Mouse (Mus musculus) neural tube, embryonic 15.5 days (tissue): ENCODE data around the gene Sh3tc1. TPM values are rescaled to one million over a fixed set of nuclear protein-coding genes. Genes with fewer than 3 reads are reported as not detected.

Source experiments
- ATAC-seq: fragments of 200-750 bp; cut with Nextera tagmentation; 2 replicates; pipeline ENCODE4 v1.8.0; 2017; ENCODE audit warnings: mild to moderate bottlenecking, moderate TSS enrichment, moderate library complexity; ENCODE audit not compliant: low FRiP score
- H3K27ac ChIP-seq: fragments of 300-500 bp; sonication (generic); replicated peaks from 2 replicates; pipeline ENCODE4 v1.5.1; 2015; ENCODE audit warnings: mild to moderate bottlenecking, inconsistent platforms
- H3K27me3 ChIP-seq: fragments of 300-500 bp; sonication (generic); replicated peaks from 2 replicates; pipeline ENCODE4 v1.6.1; 2015; ENCODE audit warnings: inconsistent platforms
- H3K36me3 ChIP-seq: fragments of 300-500 bp; sonication (generic); 2 replicates; pipeline ENCODE4 v1.6.1; 2015; ENCODE audit warnings: inconsistent platforms
- H3K4me1 ChIP-seq: fragments of 300-500 bp; sonication (generic); 2 replicates; pipeline ENCODE4 v1.6.1; 2015; ENCODE audit warnings: inconsistent platforms
- H3K4me2 ChIP-seq: fragments of 300-500 bp; sonication (generic); 2 replicates; pipeline ENCODE4 v1.6.1; 2015; ENCODE audit warnings: inconsistent platforms, mild to moderate bottlenecking, moderate library complexity
- H3K4me3 ChIP-seq: fragments of 300-500 bp; sonication (generic); replicated peaks from 2 replicates; pipeline ENCODE4 v1.5.1; 2015; ENCODE audit warnings: mild to moderate bottlenecking, inconsistent platforms
- H3K9ac ChIP-seq: fragments of 300-500 bp; sonication (generic); replicated peaks from 2 replicates; pipeline ENCODE4 v1.6.1; 2015; ENCODE audit warnings: mild to moderate bottlenecking, inconsistent platforms
- H3K9me3 ChIP-seq: fragments of 300-500 bp; sonication (generic); replicated peaks from 2 replicates; pipeline ENCODE4 v1.6.1; 2016; ENCODE audit warnings: inconsistent platforms
- WGBS: fragments of 180-500 bp; shearing (Covaris S2); methylation state at CpG from one replicate; pipeline ENCODE4 v1.1.7; 2015; ENCODE audit warnings: mixed read lengths; 5-methylcytosine and 5-hydroxymethylcytosine counted together
- polyA plus RNA-seq: library from polyadenylated mRNA; unstranded; fragments of >200 nt; fragmentation: Nextera tagmentation; extraction: Ambion mirVana; gene quantifications from 2 replicates; pipeline ENCODE4 v1.2.1, GENCODE M21; 2015

The Sh3tc1 gene
- 3.6 and 4.1 TPM in 2 replicates for polyA plus RNA-seq

DNA sequence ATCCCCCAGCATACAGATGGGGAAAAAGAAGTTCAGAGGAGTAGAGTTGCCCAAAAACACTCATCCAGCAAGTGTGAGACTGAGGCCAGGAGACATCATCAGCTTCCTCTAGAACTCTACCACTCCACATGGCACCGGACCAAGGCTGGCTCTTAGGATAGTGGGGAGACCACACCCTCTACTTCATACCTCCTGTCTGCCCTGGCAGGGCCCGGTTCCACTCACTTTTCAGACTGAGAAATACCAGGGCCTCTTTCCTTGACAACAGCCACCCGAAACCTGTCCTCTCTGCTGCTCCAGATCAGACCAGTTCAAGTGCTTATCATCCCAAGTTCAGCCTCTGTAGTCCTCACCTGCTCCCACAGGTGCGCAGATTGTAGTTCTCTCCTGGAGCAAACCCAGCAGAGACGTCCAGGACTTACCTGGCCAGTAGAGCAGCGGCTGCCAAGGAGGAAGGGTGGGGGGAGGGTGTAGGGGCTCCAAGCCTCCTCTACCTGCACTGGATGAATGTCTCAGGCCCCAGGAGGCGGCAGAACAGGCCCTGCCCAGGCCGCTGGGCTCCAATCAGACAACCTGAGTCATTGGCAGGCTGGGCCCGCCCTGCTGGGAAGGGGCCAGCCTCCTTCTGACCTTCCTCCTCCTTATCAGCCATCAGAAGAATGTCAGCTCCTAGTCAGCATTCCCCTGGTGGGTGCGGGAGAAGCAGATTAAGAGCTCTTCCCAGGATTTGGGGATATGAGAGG, at the start of gene Sh3tc1:
Sh3tc1 (minus strand) TSS at position 452 of the 743 bp plus-strand sequence.
- Histone ChIP-seq H3K36me3 (no peaks in the 10 kb centered on the region), H3K27me3 (peaks cover 19% of the 10 kb centered on the region), H3K4me1 (no peaks in the 10 kb centered on the region), H3K27ac (no peak within 1 kb of the TSS), H3K4me2 (no peak within 1 kb of the TSS), H3K9me3 (no peaks in the 10 kb centered on the region), H3K9ac (no peak within 1 kb of the TSS), H3K4me3 (no peak within 1 kb of the TSS)
- no peak for ATAC-seq
- WGBS = 24% methylated on average over 10 of the region's 10 CpGs

DNA sequence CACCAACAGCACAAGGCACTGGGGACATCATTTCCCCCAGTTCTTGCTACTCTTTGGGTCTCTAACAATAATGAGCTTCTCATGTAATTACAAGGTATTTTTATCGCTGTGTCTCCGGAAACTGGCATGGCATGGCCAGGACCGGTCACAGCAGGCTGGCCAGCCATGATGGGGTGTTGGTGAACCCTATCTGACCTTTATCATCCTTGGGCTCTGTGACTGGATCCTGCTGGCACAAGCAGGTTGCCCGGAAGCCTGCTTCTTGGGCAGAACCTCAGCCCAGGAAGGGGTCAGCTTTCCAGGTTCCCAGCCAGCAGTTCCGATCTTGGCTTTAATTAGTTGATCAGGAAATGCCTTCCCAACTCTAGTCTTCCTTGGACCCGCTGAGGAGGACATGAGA, 48.9 kb upstream of the Sh3tc1 start:
- Histone ChIP-seq H3K27me3 (no peaks in the 10 kb centered on the region), H3K4me1 (no peaks in the 10 kb centered on the region), H3K9ac (no peak overlapping the region), H3K4me2 (no peak overlapping the region), H3K27ac (no peak overlapping the region), H3K9me3 (no peaks in the 10 kb centered on the region), H3K4me3 (no peak overlapping the region), H3K36me3 (no peaks in the 10 kb centered on the region)
- WGBS = 91% methylated on average over 6 of the region's 6 CpGs
- no peak for ATAC-seq

DNA sequence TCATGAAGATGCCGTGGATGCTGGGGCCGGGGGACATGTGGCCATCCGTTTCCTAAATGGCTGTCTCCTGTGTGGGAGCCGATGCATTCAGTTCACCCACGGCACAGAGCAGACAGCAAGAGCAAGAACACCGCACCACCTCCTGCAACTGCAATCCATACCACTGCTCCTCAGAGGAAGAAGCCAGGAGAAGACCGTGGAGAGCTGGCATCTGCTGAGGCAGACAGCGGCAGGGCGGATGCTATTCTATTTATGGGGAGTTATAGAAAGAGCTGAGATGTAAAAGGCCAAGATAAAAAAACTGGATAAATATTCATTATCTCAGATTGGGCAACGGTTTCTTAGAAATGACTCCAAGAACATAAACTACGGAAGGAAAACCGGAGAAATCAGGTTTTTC, 48.1 kb upstream of the Sh3tc1 start:
- no peak for ATAC-seq
- Histone ChIP-seq H3K4me1 (no peaks in the 10 kb centered on the region), H3K4me3 (no peak overlapping the region), H3K9me3 (no peaks in the 10 kb centered on the region), H3K9ac (no peak overlapping the region), H3K36me3 (no peaks in the 10 kb centered on the region), H3K27me3 (no peaks in the 10 kb centered on the region), H3K4me2 (no peak overlapping the region), H3K27ac (no peak overlapping the region)
- WGBS = 91% methylated on average over 12 of the region's 12 CpGs

DNA sequence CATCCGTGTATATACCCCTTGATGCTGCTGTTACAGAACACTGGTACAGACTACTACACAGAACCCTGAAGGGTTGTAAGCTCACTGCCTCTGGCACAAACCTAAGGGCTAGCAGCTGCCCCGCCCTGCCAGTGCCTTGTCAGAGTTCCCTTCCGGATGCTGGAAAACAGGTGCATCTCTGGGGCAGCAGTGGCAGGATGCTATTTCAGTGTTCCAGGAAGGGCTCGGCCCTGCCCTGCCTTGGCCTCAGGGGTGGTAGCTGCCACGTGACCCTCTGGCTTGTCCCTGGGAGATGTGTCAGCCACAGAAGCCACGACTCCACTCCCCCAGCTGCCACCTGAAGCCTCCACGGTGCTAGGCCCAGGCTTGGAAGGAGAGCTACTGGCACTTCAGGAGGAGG, 46.1 kb upstream of the Sh3tc1 start:
- no peak overlapping the region for H3K9ac ChIP-seq
- no peak overlapping the region for H3K4me2 ChIP-seq
- H3K27me3 ChIP-seq = no peaks in the 10 kb centered on the region
- no peaks in the 10 kb centered on the region for H3K9me3 ChIP-seq
- no peaks in the 10 kb centered on the region for H3K4me1 ChIP-seq
- no peak overlapping the region for H3K27ac ChIP-seq
- no peak overlapping the region for H3K4me3 ChIP-seq
- no peak for ATAC-seq
- 76% methylated on average over 7 of the region's 7 CpGs for WGBS
- no peaks in the 10 kb centered on the region for H3K36me3 ChIP-seq

DNA sequence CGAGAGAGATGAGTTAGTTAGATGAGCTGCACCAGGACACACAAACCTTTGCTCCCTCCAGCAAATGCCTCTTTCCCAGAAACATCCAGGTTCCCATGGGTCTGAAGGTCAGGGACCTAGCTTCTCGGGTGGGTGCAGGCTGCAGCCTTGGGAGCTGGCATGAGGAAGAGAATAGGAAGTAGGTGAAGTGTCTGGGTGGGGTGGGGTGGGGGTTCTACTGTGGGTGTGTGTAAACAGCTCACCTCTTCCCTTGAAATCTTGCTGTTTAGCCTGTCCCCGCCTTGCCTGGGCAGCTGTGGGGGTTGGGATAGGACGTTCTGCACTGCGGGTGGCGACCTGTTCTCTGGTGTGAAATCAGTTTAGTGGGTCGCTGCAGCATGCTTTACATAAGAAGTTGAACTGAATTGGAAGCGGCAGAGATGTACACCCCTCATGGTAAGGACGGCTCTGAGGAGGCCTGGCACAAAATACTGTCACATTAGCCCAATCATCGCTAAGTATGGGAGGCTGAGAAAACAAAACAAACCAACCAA, 42.9 kb upstream of the Sh3tc1 start:
- no peaks in the 10 kb centered on the region for H3K9me3 ChIP-seq
- no peak overlapping the region for H3K9ac ChIP-seq
- H3K27me3 ChIP-seq = no peaks in the 10 kb centered on the region
- H3K27ac ChIP-seq = no peak overlapping the region
- no peaks in the 10 kb centered on the region for H3K4me1 ChIP-seq
- H3K4me3 ChIP-seq = no peak overlapping the region
- no peak overlapping the region for H3K4me2 ChIP-seq
- WGBS = 65% methylated on average over 10 of the region's 10 CpGs
- no peak for ATAC-seq
- H3K36me3 ChIP-seq = no peaks in the 10 kb centered on the region

DNA sequence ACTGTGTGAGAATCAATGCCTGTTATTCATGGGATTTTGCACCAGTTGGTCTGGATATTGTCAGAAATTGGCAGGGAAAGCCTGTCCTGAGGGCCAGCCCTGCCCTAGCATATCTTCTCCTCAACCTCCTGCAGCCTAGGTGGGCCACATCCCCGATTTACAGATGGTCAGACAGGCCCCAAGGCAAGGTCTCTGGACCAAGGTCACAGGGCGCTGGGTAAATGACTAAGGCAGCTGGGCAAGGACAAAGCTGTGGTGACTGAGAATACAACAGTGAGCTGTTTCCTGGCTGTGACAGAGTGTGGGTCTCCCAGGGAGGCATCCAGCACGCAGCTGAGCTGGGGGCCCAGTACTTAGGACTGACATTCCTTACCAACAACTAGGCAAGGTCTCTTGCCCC, 41.3 kb upstream of the Sh3tc1 start:
- no peak overlapping the region for H3K4me3 ChIP-seq
- H3K36me3 ChIP-seq = no peaks in the 10 kb centered on the region
- no peaks in the 10 kb centered on the region for H3K9me3 ChIP-seq
- 70% methylated on average over 3 of the region's 3 CpGs for WGBS
- H3K4me2 ChIP-seq = no peak overlapping the region
- no peak for ATAC-seq
- no peaks in the 10 kb centered on the region for H3K4me1 ChIP-seq
- no peak overlapping the region for H3K9ac ChIP-seq
- H3K27ac ChIP-seq = no peak overlapping the region
- H3K27me3 ChIP-seq = no peaks in the 10 kb centered on the region

DNA sequence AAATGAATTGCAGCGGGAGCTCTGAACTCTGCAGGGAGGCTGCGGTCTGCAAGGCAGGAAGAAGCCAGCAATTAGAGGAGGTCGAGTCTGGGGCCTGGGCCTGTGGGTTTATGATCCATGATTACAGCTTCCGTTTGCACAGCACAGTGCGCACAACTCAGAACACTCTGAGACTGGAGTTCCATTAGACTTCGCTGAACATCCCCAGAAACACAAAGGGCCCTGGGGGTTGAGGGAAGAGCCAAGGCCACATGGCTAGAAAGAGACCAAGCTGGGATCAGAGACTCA, 34.3 kb upstream of the Sh3tc1 start:
- no peak overlapping the region for H3K27ac ChIP-seq
- H3K9ac ChIP-seq = no peak overlapping the region
- H3K27me3 ChIP-seq = peaks cover 4% of the 10 kb centered on the region; the same call in 1 of the 2 replicates
- H3K9me3 ChIP-seq = no peaks in the 10 kb centered on the region
- H3K4me2 ChIP-seq = no peak overlapping the region
- no peak overlapping the region for H3K4me3 ChIP-seq
- ATAC-seq = no peak
- 7% methylated on average over 6 of the region's 6 CpGs for WGBS
- peaks cover 30% of the 10 kb centered on the region for H3K4me1 ChIP-seq
- H3K36me3 ChIP-seq = no peaks in the 10 kb centered on the region

DNA sequence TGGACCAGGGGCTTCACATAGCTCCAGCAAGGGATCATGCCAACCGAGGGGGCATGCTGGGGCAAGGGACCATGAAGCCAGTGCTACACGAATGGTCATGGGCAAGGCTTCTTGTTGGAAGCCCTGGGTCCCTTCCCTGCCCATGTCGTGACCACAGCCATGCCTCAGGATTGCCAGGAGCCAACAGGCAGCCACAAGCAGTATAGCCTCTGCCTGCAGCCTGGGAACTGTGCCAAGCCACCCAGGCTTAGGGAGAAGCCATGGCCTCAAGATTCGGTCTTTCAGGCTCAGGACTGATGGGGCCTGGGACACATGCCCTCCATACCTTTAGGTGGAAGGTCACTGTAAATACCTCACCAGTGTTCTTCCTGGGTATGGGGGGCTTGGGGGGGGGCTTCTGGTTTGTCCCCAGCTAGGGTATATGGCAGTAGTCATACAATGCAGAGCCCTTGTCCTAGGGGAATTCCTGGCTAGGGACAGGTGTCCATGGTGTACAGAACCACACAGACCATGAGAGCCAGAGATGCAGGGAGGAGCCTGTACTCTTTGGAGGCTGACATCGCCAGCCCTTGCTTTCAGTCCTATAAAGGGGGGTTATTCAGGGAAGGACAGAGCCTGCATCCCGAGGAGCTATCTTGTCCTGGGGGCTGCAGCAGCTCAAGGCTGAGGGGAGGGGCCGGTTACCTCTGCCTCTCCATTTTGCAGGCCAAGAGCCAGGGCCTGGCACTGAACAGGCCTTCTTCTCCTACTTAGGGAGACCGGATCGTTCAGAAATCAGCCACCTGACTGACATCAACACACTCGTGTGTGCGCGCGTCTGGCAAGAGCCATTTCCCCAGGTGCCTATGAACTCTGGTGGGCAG, 33.7 kb upstream of the Sh3tc1 start:
- H3K4me2 ChIP-seq = no peak overlapping the region
- no peak overlapping the region for H3K9ac ChIP-seq
- no peaks in the 10 kb centered on the region for H3K36me3 ChIP-seq
- no peaks in the 10 kb centered on the region for H3K9me3 ChIP-seq
- H3K4me3 ChIP-seq = no peak overlapping the region
- ATAC-seq = peak; percentile 39; the same call in 1 of the 2 replicates
- 37% methylated on average over 13 of the region's 13 CpGs for WGBS
- H3K27me3 ChIP-seq = peaks cover 4% of the 10 kb centered on the region; the same call in 1 of the 2 replicates
- H3K4me1 ChIP-seq = peaks cover 30% of the 10 kb centered on the region
- peak overlapping the region; percentile 18; the same call in 1 of the 2 replicates for H3K27ac ChIP-seq

DNA sequence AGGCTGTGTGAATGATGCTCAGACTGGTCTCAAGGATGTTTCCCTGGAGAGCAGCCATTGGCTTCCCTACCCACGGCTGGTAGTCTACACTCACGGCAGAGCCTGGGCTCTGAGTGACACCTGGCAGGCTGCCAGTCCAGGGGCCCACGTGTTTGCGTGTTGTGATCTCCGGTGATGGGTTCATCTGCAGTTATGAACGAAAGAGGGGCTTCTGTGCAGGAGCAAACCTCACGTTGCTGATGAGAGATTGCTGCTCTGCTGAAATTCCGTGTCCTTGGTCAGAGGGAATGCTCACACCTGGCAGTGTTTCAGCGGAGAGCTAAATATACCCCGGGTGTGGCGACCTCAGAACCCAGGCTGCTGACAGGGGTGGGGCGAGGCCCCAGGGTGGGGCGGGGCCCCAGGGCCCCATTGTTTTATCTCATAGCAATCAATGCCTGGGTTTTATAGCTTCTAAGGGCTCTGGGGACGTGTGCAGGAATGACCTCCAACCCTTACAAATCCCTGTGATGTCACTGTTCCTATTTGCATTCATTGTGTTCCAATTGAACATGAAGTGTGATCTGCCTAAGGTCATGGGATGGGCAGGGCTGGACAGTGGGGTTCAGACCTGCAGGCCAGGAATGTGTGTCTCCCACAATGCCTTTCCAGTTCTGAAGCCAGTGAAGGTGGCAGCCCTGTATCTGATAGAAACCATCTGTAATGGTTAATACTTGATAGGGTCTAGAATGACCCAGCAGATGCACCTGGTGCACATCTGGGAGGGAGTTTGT, 31.3 kb upstream of the Sh3tc1 start:
- Histone ChIP-seq H3K27me3 (peaks cover 4% of the 10 kb centered on the region; the same call in 1 of the 2 replicates), H3K9ac (no peak overlapping the region), H3K9me3 (no peaks in the 10 kb centered on the region), H3K4me2 (no peak overlapping the region), H3K27ac (no peak overlapping the region), H3K4me3 (no peak overlapping the region), H3K36me3 (no peaks in the 10 kb centered on the region), H3K4me1 (peaks cover 30% of the 10 kb centered on the region)
- no peak for ATAC-seq
- 52% methylated on average over 14 of the region's 14 CpGs for WGBS

DNA sequence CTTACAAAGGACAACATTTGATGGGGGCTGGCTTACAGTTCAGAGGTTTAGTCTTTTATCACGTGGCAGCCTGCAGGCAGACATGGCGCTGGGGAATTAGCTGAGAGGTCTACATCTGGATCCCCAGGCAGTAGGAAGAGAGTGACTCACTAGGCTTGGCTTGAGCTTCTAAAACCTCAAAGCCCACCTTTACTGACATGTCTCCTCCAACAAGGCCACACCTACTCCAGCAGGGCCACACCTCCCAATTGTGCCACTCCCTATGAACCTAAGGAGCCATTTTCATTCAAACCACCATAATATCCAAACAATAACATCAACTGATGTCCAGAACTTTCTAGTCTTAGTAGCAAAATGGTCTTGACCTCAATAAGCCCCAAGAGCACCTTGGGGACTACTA, 30.5 kb upstream of the Sh3tc1 start:
- H3K9ac ChIP-seq = no peak overlapping the region
- 91% methylated on average over 2 of the region's 2 CpGs for WGBS
- ATAC-seq = no peak
- H3K36me3 ChIP-seq = no peaks in the 10 kb centered on the region
- no peak overlapping the region for H3K4me2 ChIP-seq
- H3K27me3 ChIP-seq = peaks cover 4% of the 10 kb centered on the region; the same call in 1 of the 2 replicates
- H3K9me3 ChIP-seq = no peaks in the 10 kb centered on the region
- no peak overlapping the region for H3K27ac ChIP-seq
- H3K4me3 ChIP-seq = no peak overlapping the region
- peaks cover 30% of the 10 kb centered on the region for H3K4me1 ChIP-seq

DNA sequence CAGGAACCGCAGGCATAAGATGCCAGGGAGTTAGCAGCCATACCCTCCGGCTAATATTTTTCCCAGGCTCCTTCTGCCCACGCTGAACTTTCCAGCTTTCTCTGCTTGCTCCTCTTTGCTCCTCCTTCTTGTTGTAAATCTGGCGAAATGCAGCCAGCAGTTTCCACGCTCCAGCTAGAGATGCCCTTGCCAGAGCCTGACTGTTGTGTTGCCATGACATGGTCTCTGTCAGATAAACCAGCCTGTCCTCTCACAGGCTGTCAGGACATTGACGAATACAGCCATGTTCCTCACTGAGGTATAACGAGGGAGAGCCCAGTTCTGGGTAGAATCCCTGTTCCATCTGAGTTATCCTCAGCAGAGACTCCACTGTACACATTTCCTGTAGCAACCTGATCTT, 29.2 kb upstream of the Sh3tc1 start:
- ATAC-seq = no peak

More for the DNA sequence above, 29.2 kb upstream of the Sh3tc1 start:
- 84% methylated on average over 7 of the region's 7 CpGs for WGBS
- H3K4me3 ChIP-seq = no peak overlapping the region
- H3K9me3 ChIP-seq = no peaks in the 10 kb centered on the region
- H3K27me3 ChIP-seq = peaks cover 4% of the 10 kb centered on the region; the same call in 1 of the 2 replicates
- H3K4me2 ChIP-seq = no peak overlapping the region
- H3K4me1 ChIP-seq = peaks cover 18% of the 10 kb centered on the region
- H3K36me3 ChIP-seq = no peaks in the 10 kb centered on the region
- H3K9ac ChIP-seq = no peak overlapping the region
- no peak overlapping the region for H3K27ac ChIP-seq
